Mouse (Mus musculus): ENCODE data around the gene Ptcd3.
A peak's percentile ranks its signal among the peaks of the same experiment; 100 is the strongest.
"Not testable (repeated sequence)": the region's sequence is repeated elsewhere in the genome, so short reads cannot be mapped to it uniquely, and the experiment has no call there.

Gene Ptcd3

GRCm38 (mm10) chr6:71908481-71909381 lies at the start of gene Ptcd3, which contains the start of gene Polr1a:
TSS of gene Ptcd3 (minus strand) at chr6:71908750.
TSS of gene Polr1a (plus strand) at chr6:71909053.
- peak; percentile 92 for DNase-seq (ENCODE audit: low spot score)

GRCm38 (mm10) chr6:71951192-71951591 lies 42.6 kb upstream of the Ptcd3 start:
- no peak for DNase-seq (ENCODE audit: low spot score)

GRCm38 (mm10) chr6:71950592-71950991 lies 42.0 kb upstream of the Ptcd3 start:
- DNase-seq (ENCODE audit: low spot score): peak; percentile 67

- DNase-seq (ENCODE audit: low spot score): no peak
Observed at GRCm38 (mm10) chr6:71949721-71950120, 41.2 kb upstream of the Ptcd3 start.

- DNase-seq (ENCODE audit: low spot score): no peak
Observed at GRCm38 (mm10) chr6:71946121-71946520, 37.6 kb upstream of the Ptcd3 start.

- DNase-seq (ENCODE audit: low spot score): no peak
Observed at GRCm38 (mm10) chr6:71945101-71945500, 36.6 kb upstream of the Ptcd3 start.

GRCm38 (mm10) chr6:71940912-71941311 lies 32.4 kb upstream of the Ptcd3 start:
- DNase-seq (ENCODE audit: low spot score): no peak

- DNase-seq (ENCODE audit: low spot score): peak; percentile 78
Observed at GRCm38 (mm10) chr6:71935737-71936136, 27.2 kb upstream of the Ptcd3 start.

GRCm38 (mm10) chr6:71934081-71934556 lies 25.6 kb upstream of the Ptcd3 start:
- DNase-seq (ENCODE audit: low spot score): peak; percentile 83

GRCm38 (mm10) chr6:71932347-71932746 lies 23.8 kb upstream of the Ptcd3 start:
- DNase-seq (ENCODE audit: low spot score): no peak

- no peak for DNase-seq (ENCODE audit: low spot score)
Observed at GRCm38 (mm10) chr6:71930830-71931437, 22.4 kb upstream of the Ptcd3 start.

- DNase-seq (ENCODE audit: low spot score): no peak
Observed at GRCm38 (mm10) chr6:71930053-71930452, 21.5 kb upstream of the Ptcd3 start.

- DNase-seq (ENCODE audit: low spot score): no peak
Observed at GRCm38 (mm10) chr6:71927911-71928310, 19.4 kb upstream of the Ptcd3 start.

GRCm38 (mm10) chr6:71925233-71925632 lies 16.7 kb upstream of the Ptcd3 start:
- not testable (repeated sequence) for DNase-seq (ENCODE audit: low spot score)

- no peak for DNase-seq (ENCODE audit: low spot score)
Observed at GRCm38 (mm10) chr6:71920752-71921151, 12.2 kb upstream of the Ptcd3 start.

GRCm38 (mm10) chr6:71911686-71912450 lies 3.3 kb upstream of the Ptcd3 start:
- DNase-seq (ENCODE audit: low spot score): no peak

GRCm38 (mm10) chr6:71909840-71910239 lies 1.3 kb upstream of the Ptcd3 start:
- DNase-seq (ENCODE audit: low spot score): no peak

- no peak for DNase-seq (ENCODE audit: low spot score)
Observed at GRCm38 (mm10) chr6:71909384-71909783, 834 bp upstream of the Ptcd3 start.

- no peak for DNase-seq (ENCODE audit: low spot score)
Observed at GRCm38 (mm10) chr6:71907702-71908235, 781 bp downstream of the Ptcd3 start.

- DNase-seq (ENCODE audit: low spot score): no peak
Observed at GRCm38 (mm10) chr6:71893263-71893662, 15.3 kb downstream of the Ptcd3 start.

GRCm38 (mm10) chr6:71877965-71878760 lies 30.4 kb downstream of the Ptcd3 start:
- no peak for DNase-seq (ENCODE audit: low spot score)

Measured in testis, postnatal 14 days (tissue).